Mouse (Mus musculus) liver, adult 2 months (tissue): ENCODE results near the gene Atf6b.

ENCODE experiments used
- CTCF ChIP-seq: fragments of 200-500 bp; IDR thresholded peaks from 2 replicates; pipeline ENCODE4 v1.5.1; 2011; ENCODE audit warnings: low read depth, low read length, control low read depth
- POLR2A ChIP-seq: fragments of 200-500 bp; IDR thresholded peaks from 2 replicates; pipeline ENCODE4 v1.6.1; 2011; ENCODE audit warnings: low read length, control low read depth; ENCODE audit not compliant: insufficient read depth; ENCODE audit errors: extremely low read depth

DNA sequence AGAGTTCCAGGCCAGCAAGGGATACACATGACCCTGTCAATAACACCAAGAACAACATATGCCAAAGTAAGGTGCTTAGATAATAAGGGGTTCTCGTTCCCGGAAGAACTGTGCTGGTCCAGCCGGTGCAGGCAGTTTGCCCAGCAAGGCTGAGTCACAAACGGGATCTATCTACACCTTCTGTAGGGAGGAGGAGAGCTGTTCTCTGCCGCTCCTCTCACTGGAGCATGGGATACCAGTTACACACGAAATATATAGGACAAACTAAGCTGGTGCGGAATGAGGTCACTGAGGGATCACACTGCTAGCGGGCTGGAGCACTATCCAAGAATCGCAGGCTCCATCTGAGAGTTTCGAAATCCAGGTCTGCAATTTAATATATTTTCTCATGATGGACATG, 3.0 kb upstream of the Atf6b start:
- TF ChIP-seq CTCF = no peak
- no peak for TF ChIP-seq POLR2A
